Mouse (Mus musculus): ENCODE results near the gene Nalcn.

The Nalcn gene

GRCm38 (mm10) chr14:123495544-123495943 is 131.4 kb downstream of the Nalcn start:
- no peak for DNase-seq (ENCODE audit: low spot score)

GRCm38 (mm10) chr14:123488575-123489207 is 138.3 kb downstream of the Nalcn start:
- no peak for DNase-seq (ENCODE audit: low spot score)

GRCm38 (mm10) chr14:123462026-123462425 is 164.9 kb downstream of the Nalcn start:
- DNase-seq (ENCODE audit: low spot score) = no peak

- no peak for DNase-seq (ENCODE audit: low spot score)
Observed at GRCm38 (mm10) chr14:123446031-123446430, 180.9 kb downstream of the Nalcn start.

- DNase-seq (ENCODE audit: low spot score) = no peak
Observed at GRCm38 (mm10) chr14:123435542-123435941, 191.4 kb downstream of the Nalcn start.

GRCm38 (mm10) chr14:123376167-123376855 is 250.6 kb downstream of the Nalcn start:
- no peak for DNase-seq (ENCODE audit: low spot score)

- no peak for DNase-seq (ENCODE audit: low spot score)
Observed at GRCm38 (mm10) chr14:123371522-123371921, 255.4 kb downstream of the Nalcn start.

- no peak for DNase-seq (ENCODE audit: low spot score)
Observed at GRCm38 (mm10) chr14:123359691-123360090, 267.3 kb downstream of the Nalcn start.

GRCm38 (mm10) chr14:123352973-123353372 is 274.0 kb downstream of the Nalcn start:
- DNase-seq (ENCODE audit: low spot score) = no peak

GRCm38 (mm10) chr14:123331841-123332240 is 295.1 kb downstream of the Nalcn start:
- DNase-seq (ENCODE audit: low spot score) = no peak

- no peak for DNase-seq (ENCODE audit: low spot score)
Observed at GRCm38 (mm10) chr14:123314369-123314768, 312.6 kb downstream of the Nalcn start.

GRCm38 (mm10) chr14:123312371-123312770 is 314.6 kb downstream of the Nalcn start:
- no peak for DNase-seq (ENCODE audit: low spot score)

GRCm38 (mm10) chr14:123296068-123296467 is 330.9 kb downstream of the Nalcn start:
- no peak for DNase-seq (ENCODE audit: low spot score)

- DNase-seq (ENCODE audit: low spot score) = peak; percentile 5
Observed at GRCm38 (mm10) chr14:123291118-123292007, 335.6 kb downstream of the Nalcn start.

GRCm38 (mm10) chr14:123282165-123282564 is 344.8 kb downstream of the Nalcn start:
- DNase-seq (ENCODE audit: low spot score) = no peak

- DNase-seq (ENCODE audit: low spot score) = no peak
Observed at GRCm38 (mm10) chr14:123272121-123272520, 354.8 kb downstream of the Nalcn start.

- DNase-seq (ENCODE audit: low spot score) = no peak
Observed at GRCm38 (mm10) chr14:123240738-123241137, 386.2 kb downstream of the Nalcn start.

GRCm38 (mm10) chr14:123239945-123240344 is 387.0 kb downstream of the Nalcn start:
- DNase-seq (ENCODE audit: low spot score) = no peak

- no peak for DNase-seq (ENCODE audit: low spot score)
Observed at GRCm38 (mm10) chr14:123237002-123237401, 389.9 kb downstream of the Nalcn start.

GRCm38 (mm10) chr14:123232630-123233206 is 394.2 kb downstream of the Nalcn start:
- no peak for DNase-seq (ENCODE audit: low spot score)

Measured in testis, postnatal 14 days (tissue).